Mouse (Mus musculus): ENCODE data around the gene Alox15.
A peak's percentile ranks its signal among the peaks of the same experiment; 100 is the strongest.
"Not testable (repeated sequence)": the region's sequence is repeated elsewhere in the genome, so short reads cannot be mapped to it uniquely, and the experiment has no call there.

Alox15 gene

DNA sequence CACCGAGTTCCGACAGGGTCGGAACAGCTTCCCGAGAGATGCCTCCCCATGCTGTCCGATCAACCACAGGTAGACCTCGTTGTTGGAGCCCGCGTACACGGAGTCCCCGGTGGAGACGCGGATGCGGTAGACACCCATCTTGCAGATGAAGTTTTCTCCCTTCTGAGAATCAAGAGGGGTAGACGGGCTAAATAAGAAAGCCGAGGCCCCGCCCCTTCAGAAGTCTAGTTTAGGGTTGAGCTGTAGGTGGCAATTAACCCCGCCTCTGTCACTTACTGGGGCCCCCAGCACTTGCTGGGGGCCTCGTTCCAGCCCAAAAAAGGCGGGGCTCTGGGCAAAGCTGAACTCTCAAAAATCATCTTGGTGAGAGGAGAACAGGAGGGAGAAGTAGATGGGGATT is at the start of gene Alox15:
TSS of gene Alox15 (minus strand) at position 164 of the 400 bp plus-strand sequence.
- no peak for DNase-seq (ENCODE audit: low spot score)

DNA sequence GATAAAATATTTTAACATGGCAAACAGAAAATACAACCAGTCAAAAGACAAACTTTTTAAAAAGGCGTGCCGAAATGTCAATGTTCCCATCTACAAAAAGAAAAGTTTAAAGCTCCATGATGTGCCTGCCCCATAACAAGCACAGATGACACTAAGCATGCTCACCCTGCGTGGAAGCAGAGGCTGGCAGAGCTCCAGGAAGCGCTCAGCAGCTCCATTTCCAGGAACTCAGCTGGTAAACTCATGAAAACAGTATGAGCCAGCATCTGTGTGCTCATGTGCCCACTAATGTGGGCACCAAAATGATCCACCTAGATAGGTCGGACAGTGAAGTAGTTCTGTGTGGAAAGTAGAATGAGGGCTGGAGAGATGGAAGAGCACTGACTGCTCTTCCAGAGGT is 37.6 kb upstream of the Alox15 start:
- no peak for DNase-seq (ENCODE audit: low spot score)

DNA sequence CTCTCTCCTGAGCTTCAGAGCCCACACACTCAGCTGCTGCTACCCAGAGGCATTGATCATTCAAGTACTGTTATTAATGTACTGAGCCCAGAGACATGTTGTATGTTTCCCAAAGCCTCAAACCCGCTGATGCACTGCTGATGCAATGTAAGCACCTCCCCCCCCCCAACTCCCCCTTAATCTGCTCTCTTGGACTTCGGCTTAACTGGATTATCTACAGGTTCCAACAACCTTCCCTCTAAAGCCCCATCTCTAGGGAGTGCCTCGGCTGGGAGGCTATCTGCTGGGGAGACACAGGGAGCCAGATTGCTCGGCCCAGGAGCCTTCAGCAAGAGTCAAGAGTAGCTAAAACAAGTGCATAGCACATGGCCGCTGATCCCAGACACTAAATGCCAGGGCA is 35.6 kb upstream of the Alox15 start:
- DNase-seq (ENCODE audit: low spot score): no peak

DNA sequence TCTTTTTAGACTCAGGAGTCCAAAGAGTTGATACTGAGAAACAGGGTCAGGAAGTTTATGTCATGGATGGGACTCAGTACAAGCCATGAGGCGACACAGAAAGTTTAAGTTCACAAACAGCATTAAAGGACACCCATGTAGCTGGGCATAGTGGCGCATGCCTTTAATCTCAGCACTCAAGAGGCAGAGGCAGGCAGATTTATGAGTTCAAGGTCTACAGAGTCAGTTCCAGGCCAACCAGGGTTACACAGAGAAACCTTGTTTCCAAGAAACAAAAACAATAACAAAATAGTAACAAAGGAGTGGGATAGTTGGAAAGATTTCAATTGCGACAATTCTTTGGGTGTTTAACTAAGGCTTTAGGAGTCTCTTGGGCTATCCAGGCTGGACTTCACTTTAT is 32.3 kb upstream of the Alox15 start:
- DNase-seq (ENCODE audit: low spot score): no peak

DNA sequence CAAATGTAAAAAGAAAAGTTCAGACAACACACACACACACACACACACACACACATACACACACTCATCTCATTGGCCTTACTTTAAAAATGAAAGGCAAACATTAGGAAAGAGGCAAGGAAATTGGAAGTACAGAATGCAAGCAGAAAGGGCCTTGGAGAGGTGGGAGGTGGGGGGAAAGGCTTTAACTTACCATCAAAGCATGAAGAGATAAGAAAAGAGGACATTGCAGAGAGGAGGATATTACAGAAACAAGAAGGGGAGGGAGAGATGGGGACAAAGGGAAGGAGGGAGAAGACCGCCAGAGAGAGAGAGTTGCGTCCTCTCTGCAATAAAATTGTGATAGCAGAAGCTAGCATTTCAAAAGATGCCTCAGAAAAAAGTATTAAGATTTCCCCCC is 29.5 kb upstream of the Alox15 start:
- no peak for DNase-seq (ENCODE audit: low spot score)

DNA sequence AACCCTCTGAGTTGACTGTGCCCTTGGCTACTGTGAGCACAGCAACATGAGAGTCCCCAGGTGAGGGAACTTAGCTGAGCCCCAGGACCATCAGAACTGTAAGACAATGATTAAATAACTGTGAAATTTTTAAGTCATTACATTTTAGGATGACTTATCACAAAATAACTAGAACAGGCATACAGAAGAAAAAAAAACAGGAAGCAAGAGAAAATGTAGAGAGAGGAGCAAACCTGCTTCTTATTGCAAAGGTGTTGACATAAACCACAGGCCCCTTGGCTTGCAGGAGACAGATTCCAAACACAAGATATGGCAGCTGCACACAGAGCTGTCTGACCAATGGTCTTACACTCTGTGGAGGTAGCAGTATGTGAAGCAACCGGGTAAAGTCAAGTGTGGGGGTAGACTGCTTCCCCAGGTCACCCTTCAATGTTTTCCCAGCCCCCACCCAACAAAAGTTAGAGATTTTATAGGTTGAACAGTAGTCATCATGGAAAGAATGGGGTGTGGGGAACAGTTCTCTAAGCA is 28.7 kb upstream of the Alox15 start:
- no peak for DNase-seq (ENCODE audit: low spot score)

DNA sequence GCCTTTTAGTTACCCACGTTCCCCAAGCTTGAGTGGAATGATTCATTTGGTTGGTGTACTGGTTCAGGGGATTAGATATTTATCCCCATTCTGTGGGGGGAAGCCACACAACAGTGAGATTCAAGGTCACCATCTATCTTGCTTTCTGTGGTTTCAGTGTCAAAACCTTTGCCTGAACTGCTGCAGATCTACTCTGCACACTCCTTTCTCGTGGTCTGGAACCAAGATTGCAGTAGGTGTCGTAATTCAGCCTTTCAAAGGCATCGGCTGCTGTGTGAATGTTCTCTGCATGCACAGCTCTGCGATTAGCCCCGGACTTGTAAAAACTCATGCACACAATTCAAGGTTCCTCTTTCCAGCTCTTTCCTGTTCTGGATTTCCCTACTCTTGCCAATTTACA is 24.2 kb upstream of the Alox15 start:
- DNase-seq (ENCODE audit: low spot score): no peak

DNA sequence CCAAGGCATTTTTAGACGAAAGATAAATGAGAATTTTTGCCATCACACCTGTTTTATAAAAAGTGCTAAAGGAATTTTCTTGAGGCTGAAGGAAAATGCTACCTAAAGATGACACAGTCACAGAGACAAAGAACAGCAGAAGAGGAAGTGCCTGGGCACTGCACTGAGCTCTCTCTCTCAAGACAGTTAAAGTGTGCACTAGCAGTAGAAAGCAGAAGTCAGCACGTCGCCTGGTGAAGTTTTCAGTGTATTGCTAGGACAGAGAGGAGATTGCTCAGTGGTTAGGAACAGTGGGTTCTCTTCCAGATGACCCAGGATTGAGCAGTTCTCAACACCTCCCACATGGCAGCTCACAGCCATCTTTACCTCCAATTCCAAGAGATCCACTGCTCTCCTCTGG is 22.5 kb upstream of the Alox15 start:
- no peak for DNase-seq (ENCODE audit: low spot score)

DNA sequence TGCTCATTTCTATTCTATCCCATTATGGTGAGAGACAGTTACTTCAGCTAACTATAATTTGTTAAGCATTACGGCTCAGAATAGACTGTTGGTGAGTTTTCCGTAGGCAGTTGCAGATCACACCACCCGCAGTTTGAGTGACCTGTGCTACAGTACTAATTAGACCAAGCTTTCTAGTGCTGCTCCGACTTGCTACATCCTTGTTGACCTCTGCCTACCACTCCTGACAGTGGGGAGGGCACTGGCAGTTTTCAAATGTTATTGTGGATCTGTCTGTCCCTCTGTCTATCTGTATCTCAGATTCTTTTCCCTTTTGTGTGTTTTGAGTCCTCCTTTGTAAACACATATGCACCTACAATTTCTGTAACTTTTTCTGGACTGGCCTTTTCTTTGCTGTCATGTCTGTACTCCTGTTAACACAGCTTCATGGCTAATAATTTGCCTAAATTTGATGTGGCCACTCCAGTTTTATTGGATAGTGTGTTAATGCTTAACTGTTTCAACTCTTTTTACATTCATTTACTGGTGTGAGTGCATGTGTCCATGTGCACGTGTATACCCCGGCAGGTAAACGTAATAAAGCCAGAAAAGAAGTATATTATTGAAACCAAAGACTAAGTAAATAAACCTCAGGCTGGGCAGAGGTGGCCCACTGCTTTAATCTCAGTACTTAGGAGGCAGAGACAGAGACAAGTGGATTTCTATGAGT is 21.2 kb upstream of the Alox15 start:
- DNase-seq (ENCODE audit: low spot score): no peak

DNA sequence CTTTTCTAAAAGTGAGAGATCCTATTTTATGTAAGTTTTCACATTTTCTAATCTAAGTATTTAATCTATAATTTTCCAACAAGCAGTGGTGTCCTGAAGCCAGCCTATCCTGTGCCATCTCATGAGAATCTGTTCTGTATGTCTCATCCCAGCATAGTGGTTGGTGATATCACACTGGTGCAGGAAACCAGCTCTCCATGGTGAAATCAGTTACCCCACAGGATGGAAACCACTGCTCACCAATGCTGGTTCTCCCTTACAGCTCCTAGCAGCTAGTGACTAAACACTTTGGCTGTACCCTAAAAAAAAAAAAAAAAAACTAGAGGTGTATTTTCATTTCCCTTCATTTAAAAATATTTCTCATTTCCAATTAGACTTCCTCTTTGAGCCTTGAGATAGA is 20.6 kb upstream of the Alox15 start:
- no peak for DNase-seq (ENCODE audit: low spot score)

DNA sequence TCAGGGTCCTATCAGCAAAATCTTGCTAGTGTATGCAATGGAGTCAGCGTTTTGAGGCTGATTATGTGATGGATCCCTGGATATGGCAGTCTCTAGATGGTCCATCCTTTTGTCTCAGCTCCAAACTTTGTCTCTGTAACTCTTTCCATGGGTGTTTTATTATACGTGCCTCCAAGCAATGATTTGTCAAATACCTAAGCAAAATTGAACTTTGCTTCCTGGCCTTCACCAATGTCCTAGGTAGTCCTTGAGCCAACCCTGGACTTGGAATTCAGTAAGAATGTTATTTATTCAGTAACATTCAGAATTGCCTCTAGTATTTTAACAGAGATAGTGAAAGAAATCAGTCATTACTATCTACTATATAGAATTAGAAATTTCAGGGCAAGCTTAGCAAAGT is 16.8 kb upstream of the Alox15 start:
- DNase-seq (ENCODE audit: low spot score): not testable (repeated sequence)

DNA sequence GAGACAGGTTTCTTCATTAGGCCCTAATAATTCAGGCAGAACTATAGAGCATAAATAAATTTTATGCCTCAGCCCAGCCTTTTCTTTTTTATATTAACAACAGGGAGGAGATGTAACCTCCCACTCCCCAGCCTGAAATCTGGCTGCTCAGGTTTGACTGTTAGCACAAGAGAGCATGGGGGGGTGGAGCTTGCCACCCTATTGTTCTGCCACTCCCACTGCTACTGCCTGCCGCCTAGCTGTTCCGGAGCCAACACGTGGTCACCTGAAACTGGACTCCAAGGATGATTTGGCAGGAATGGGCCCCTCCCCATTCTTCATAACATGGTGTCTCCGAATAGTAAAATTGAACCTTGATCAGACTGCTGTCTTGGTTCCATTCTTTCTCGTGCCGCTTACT is 15.9 kb upstream of the Alox15 start:
- DNase-seq (ENCODE audit: low spot score): not testable (repeated sequence)

DNA sequence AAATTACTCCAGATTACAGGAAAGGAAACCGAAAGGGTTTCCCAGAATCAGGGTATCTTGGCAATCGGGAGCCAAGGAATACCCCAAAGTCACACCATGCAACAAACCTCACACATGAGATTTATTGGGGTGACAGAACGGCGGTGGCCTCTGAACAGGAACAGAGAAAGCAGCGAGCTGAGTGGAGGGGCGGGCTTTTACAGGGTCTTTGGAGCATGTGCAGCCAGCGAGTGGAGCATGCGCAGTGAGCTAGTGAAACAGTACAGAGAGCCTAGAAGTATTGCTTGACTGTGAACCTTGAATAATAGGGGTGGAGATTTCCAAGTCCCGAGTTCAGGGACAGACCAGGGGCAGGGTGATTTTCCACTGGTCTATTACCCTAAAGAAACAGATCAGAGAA is 3.2 kb downstream of the Alox15 start:
- DNase-seq (ENCODE audit: low spot score): no peak

DNA sequence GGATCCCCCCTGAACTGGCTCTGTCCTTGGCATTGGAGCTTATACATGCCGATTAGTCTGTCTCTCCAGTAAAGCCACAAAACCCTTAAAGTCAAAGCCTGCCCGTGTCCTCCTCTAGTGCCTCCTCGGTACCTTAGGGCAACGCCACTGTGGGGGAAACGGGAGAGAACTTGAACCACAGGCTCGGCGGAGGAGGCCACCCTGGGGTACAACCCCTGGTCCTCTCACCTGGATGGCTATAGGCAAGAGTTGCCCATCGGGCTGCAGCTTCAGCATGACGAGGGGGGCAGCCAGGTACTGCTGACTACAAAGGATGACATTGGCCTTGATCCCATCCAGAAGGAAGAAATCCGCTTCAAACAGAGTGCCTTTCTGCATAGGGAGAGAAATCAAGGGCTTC is 4.0 kb downstream of the Alox15 start:
- no peak for DNase-seq (ENCODE audit: low spot score)

DNA sequence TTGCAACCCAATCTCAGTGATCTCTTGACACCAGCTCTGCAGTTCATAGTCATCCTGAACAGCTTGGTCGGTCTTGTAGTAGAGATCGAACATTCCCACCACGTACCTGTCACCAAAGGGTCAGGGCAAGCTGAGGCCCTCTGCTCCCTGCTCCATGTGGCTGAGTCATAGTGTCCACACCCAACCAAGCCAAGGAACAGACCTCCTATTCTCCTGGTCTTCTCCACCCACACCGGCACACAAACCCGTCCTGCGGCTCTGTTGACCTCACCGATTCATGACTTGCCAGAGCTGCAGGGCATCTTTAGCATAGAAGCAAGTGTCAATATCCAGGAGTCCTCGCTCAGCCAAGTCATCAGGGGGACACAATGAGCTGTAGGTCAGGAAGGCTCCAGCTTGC is 6.3 kb downstream of the Alox15 start:
- no peak for DNase-seq (ENCODE audit: low spot score)

DNA sequence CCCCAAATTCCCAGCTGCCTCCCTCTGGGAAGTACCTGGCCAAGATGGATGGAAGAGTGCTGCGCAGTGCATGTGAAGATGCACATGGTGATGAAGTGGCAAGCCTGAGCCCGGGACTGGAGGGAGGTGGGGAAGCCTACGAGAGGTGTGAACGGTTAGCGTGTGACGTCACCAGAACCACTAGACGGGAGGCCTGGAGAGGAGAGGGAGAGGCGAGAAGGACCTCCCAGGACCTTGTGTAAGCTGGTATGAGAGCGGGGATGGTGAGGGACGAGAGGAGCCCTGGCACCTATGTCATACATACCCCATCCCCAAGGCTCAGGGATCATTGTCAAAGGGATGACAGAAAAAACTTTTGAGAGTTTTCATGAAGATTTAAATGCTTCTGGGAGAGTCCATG is 6.8 kb downstream of the Alox15 start:
- no peak for DNase-seq (ENCODE audit: low spot score)

DNA sequence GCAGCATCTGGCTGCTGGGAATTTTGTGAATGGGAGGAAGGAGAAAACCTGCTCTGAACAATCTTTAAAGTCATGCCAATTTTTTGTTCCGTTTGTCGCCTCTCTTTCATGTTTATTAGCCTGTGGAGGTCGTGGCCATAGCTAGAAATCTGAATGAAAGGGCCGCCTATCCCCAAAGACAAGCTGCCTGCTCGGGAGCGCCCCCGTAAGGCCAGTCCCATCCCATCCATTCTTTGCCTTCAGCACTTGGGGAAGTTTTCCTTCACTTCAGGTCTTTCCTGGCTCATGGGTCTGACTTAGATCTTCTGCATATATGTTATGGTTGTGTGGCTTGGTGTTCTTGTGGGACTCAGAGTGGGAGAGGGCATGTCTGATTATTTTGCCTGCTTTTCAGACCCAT is 12.3 kb downstream of the Alox15 start:
- DNase-seq (ENCODE audit: low spot score): no peak

DNA sequence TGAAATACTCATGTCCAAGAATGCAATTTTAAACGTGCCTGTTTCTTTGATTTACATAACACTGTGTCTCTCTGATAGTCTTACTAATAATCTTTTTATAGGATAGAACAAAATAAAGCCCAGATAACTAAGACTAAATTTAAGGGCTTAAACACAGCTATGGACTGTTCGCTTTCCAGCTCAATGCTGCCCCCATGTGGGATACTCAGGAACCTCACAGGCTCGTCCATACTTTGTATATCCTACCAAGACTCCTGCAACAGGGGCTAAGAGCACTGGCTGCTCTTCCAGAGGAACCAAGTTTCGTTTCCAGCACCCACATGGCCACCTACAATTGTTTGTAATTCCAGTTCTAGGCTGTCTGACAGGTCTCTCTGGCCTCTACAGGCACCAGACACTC is 17.4 kb downstream of the Alox15 start:
- DNase-seq (ENCODE audit: low spot score): peak; percentile 60

DNA sequence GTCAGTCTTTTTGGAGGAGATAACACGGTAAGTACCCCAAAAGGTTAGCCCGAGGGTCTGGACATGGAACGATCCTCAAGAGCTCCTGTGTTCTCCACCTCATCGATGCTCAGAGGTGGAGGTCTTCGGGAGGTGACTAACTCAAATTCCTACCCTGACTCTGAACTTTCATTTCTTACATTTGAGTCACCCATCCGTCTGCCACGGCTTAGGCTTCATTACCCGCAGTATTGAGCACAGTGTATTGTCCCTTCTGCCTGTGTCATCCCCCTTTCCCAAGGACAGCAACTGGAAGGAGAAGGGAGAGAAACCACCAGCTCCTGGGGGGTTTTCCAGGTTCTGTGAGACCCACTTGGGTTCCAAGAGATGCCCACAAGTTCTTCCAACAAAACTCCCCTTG is 27.1 kb downstream of the Alox15 start:
- no peak for DNase-seq (ENCODE audit: low spot score)

DNA sequence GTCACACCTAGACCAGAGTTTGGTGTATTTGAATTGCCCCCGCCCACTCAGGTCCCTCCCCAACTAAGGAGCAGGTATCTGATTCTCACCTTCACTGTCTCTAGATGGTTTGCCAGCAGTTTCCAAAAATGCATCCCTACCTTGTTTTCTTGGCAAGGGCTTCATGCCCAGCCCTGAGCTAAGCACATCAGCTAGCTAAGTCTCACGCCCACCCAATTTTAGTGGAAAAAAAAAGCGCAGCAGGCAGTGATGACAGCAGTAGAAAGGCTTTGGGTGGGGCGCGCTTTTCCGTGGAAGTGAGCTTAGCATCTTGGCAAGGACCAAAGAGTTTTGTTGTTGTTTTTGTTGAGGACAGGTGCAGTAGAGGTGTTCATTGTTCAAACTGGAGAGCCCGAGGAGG is 29.3 kb downstream of the Alox15 start, which contains the start of gene Alox12e:
TSS of gene Alox12e (minus strand) at position 101 of the 400 bp plus-strand sequence.
- DNase-seq (ENCODE audit: low spot score): no peak

DNA sequence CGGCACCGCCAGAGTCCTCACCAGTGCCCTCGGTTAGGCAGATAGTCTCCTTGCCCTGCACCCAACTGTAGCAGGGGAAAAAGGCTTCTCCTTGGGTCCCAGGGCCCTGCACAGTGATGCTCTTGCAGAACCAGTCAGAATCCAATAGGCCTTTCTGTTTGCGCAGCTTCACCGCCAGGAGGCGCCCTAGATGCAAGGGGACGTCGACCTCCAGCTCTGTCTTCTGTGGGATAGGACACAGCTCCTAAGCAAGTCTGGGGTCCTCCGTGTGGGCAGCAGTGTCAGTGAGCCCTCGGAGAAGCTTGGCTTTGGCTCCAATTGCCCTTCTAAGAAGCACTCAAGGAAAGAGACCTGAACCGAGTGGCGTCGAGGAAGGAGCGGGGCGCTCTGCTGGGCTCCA is 30.2 kb downstream of the Alox15 start:
- peak; percentile 80 for DNase-seq (ENCODE audit: low spot score)

DNA sequence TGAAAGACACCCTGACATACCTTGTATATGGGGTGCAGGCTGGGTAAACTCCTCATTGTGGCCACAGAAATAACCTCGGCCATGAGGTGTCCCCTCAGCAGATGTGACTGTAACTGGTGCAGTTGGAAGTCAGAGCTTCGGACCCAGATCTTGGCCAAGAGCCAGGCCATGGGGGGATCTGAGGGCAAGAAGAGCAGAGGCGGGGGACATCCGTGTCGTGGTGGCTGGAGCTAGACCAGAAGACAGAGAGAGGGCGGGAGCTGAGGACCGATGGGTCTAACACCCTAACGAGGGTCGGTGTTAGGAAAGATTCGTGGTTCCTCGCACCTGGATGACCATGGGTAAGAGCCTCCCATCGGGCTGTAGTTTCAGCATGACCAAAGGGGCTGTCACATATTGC is 32.2 kb downstream of the Alox15 start:
- DNase-seq (ENCODE audit: low spot score): no peak

DNA sequence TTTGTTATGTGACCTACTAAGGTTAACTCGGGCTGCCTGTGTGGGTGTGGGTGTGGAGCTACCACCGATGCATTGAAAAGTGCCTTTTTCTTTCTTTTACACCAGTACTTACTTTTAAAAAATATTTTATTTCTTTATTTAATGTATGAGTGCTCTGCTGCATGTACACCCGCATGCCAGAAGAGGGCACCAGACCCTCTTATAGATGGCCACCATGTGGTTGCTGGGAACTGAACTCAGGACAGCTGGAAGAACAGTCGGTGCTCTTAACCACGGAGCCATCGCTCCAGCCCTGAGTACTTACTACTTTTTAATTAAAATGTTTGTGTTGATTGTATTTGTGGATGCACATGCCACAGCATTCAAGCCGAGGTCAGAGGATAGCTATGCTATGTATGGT is 38.0 kb downstream of the Alox15 start:
- DNase-seq (ENCODE audit: low spot score): peak; percentile 49

DNA sequence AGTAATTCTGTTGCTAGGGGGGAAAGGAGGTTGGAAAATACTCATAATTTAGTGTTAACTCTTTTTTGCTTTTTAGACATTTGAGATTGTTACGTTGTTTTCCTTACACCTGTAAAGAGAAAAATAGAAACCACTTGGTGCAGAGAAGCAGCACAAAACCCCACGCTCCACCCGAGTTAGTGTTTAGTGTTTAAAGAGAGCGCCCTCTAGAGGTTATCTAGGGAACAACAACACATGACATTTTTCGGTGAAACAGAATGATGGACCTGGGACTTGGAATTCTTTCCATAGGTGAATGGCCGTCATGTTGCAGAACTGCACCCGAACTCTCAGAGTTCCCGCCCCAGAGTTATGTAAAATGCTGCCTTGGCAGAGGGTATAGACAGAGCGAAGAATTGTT is 42.5 kb downstream of the Alox15 start:
- peak; percentile 49 for DNase-seq (ENCODE audit: low spot score)
